Mouse (Mus musculus): ENCODE data around the gene Eef1akmt3.

DNA sequence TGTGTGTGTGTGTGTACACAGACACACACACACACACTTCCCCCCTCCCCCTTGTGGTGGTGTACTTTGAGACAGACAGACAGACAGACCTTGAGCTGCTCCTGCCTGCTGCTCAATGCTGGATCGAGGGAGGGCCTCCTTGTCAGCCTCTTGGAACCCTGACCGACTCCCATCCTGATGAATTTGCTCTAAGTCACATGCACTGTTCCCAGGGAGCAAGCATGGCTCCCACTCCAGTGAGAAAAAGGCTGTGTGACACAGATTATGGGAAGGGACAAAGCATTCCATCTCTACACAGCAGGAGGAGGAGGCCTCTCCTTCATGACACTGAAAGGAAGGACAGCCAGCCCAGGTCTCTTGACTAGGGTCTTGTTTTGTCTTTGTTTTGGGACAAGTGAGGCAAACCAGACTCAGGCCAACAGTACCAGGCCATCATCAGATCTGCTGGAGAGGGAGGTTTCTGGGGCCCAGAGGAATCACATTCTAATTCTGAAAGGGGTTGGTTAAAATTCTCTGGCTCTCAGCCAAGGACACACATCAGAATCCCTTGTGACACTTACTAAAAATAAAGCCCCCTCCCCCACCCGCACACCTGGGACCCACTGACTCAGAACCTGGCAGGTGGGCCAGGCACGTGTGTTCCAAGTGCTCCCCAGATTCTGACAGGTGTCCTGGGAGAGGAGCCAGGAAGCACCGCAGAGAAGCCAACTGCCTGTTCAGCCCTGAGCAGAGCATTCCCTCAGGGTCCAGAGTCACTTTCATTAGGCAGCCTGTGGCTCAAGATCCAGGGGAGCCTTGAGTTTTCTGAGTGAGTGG, 56.9 kb downstream of the Eef1akmt3 start:
- no peak for TF ChIP-seq CTCF (IDR thresholded peaks at IDR 0.05; ENCODE audit: insufficient read depth, low read depth, low read length)
- TF ChIP-seq POLR2A (IDR thresholded peaks at IDR 0.05; ENCODE audit: insufficient read depth, low read depth, low read length): no peak

All from olfactory bulb, adult 2 months (tissue).